Mouse (Mus musculus): ENCODE results near the gene Pagr1a.

DNA sequence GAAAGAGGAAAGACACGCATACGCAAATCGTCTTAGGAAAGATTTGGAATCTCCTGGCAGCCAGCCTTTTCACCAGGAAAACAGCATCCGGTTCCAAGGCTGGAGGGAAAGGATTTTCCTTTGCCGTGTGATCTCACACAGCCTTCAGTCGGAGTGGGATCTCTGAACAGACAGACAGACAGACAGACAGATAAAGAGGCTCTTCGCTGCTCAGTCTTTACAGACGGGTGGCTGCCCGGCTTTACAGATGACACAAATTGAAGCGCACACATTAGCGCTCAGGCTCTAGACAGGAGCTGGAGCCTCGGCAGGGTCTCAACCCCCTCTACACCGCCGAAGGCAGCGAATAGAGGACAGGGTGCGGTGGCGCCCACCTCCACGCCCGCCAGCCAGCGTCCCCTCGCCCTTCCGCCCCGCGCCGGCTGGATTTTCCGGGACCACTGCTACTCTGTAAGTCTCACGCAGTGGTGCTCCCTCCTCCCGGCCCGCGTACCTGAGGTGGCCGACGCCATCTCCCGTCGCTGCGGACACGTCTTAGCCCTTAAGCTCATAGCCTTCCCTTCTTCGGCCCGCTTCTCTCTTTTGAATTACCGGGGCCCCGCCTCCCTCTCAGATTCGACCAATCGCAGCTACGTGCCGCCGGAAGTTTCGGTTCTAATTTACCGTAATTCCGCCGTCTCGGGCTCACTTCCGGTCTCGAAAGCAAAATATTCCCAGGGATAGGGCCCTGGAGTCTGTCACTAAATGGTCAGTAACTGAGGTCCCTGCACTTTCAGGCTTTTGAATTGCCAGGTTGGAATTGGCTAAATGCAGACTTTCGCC, 24.9 kb upstream of the Pagr1a start, which contains the start of gene Kif22:
- TF ChIP-seq TCF12 (IDR thresholded peaks at IDR 0.05; ENCODE audit: low read depth, low read length) (peak; percentile 31; the same call in 1 of the 2 replicates), POLR2AphosphoS5 (IDR thresholded peaks at IDR 0.05; ENCODE audit: borderline replicate concordance, low read depth, low read length) (no peak)

Data from MEL (cell line).